Mouse (Mus musculus): ENCODE results near the gene Tpmt.

The Tpmt gene

DNA sequence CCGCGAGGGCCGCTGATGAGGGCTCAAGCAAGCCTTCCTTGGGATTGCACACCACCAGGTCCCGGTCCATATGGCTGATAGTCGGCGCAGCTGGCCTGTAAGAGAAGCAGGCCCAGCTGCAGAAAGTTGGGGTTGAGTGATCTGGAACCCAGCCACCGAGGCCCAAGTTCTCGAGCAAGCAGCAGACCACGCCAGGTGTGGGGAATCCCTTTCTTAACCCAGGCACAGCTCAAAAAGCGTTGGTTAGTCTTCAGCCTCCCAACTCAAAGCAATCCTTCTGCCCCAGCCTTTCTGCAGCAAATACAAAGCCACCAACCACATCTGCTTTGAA lies at the start of gene Tpmt:
Gene Tpmt, minus strand, starts transcription at position 121 of the 331 bp plus-strand sequence.
- peak in 1 of 2 experiments; percentile 28 for DNase-seq

DNA sequence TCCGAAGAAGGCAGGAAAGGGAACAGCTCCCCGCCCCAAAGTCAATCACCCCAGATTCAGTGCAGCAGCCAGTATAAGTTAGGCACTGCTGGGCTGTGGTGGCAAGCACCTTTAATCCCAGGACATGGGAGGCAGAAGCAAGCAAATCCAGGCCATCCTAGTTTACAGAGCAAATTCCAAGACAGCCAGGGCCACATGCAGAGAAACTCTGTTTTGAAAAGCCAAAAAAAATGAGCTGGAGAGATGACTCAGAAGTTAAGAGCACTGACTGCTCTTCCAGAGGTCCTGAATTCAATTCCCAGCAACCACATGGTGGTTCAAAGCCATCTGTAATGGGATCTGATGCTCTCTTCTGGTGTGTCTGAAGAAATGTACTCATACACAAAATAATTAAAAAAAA lies 49.3 kb upstream of the Tpmt start:
- DNase-seq, result no peak

DNA sequence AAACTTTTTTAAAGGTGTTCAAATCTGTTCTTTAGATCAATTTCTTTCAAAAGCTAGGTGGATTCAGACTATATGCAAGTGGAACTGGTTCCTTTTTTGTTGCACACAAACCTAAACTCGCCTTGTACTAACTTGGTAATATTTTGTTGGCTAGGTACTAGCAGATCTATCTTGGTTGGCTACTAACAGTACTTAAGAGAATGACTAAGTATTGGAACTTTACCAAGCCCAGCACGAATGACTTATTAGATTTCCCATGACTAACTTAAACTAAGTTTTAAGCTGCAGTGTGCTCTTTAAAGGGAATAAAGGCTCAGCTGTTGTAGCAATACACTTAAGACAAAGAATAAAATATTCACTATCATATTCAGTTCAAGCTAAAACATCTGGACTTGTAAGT lies 44.7 kb upstream of the Tpmt start:
- no peak for DNase-seq

GRCm38 (mm10) chr13:47088433-47088832 lies 43.9 kb upstream of the Tpmt start:
- no peak for DNase-seq

DNA sequence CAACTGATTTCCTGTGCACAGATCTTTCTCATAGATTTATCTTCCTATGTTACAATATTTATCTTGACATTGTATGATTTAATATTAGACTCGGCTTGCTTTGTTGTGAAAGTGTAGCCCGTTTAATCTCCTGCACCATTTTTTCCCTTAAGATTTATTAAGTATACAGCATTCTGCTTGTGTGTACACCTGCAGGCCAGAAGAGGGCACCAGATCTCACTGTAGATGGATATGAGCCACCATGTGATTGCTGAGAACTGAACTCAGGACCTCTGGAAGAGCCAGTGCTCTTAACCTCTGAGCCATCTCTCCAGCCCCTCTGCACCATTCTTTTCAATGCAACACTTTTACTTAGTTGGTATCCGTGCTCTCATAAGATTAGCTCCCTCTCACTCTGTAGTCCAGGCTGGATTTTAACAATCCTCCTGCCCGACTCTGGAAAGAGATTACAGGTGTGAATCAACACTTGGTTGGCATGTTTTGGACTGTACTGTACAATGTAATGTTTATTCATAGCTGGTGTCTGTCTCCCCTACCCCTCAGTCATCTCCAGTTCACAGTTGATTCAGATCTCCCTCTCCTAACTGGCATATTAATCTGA lies 36.5 kb upstream of the Tpmt start:
- DNase-seq, result no peak

- DNase-seq, result no peak
These were observed 34.3 kb upstream of the Tpmt start for GRCm38 (mm10) chr13:47078799-47079198.

DNA sequence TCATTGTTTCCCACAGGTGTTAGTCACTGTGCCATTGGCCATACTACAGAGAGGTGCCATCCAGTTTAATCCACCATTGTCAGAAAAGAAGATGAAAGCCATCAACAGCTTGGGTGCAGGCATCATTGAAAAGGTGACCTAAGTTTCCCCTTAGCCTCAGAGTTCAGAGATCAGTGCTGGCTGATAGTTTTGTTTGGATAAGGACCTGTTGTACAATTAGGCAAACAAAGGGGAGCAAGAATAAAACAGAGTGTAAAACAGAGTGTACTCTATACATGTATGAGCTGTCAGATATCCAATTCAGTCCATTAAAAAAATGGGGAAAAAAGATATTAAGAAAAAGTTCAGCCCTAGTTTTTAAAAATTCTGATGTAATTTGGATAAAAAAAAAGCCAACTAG lies 32.8 kb upstream of the Tpmt start:
- DNase-seq, result no peak

DNA sequence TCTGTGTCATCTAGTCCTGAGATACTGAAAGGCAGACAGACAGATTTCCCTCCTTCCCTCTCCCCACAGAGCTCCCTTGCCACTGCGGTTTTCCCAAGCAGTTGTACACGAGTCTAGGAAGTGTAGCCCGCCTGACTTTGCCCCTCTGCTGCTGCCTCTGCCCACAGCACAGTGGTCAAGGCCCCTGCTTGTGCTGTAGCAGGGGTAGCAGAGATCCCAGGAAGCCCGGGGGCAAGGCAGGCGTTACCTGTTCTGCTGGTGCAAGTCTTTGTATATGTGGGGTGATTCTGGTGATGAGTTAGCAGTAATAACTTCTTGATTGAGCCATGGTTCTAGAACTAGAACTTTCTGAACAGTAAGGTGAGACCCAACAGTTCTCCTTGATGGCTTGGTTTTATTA lies 31.6 kb upstream of the Tpmt start:
- no peak for DNase-seq

DNA sequence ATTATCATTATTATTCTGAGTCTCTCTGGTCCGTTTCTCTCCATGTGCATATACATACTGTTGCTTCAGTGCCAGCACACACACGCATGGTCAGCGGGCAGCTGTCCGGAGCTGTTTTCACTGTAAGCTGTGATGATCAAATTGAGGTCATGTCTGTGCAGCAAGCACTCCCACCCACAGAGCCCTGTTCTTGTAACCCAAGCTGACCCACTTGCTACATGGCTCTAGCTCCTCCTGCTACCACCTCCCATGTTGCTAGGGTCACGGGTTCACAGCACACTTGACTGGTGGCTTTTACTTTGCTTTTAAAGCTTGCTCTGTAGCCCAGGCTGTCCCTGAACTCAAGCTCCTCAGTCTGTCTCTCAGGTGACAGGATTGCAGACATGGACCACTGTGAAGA lies 27.9 kb upstream of the Tpmt start:
- DNase-seq, result no peak

DNA sequence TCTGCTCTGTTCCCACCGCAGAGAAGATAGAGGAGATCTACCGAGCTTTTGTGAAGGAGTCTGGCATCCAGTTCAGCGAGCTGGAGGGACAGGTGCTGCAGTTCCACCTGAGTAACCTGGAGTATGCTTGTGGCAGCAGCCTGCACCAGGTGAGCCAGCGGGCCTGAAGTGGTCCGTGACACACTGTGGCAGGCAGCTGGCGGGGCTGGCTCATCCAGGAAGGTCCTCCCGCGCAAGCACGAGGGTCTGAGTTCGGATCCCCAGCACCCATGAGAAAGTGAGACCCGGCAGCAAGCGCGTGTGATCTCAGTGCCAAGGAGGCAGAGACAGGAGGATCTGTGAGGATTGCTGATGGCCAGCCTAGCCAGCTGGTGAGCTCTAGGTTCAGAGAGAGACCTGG lies 27.3 kb upstream of the Tpmt start:
- no peak for DNase-seq

DNA sequence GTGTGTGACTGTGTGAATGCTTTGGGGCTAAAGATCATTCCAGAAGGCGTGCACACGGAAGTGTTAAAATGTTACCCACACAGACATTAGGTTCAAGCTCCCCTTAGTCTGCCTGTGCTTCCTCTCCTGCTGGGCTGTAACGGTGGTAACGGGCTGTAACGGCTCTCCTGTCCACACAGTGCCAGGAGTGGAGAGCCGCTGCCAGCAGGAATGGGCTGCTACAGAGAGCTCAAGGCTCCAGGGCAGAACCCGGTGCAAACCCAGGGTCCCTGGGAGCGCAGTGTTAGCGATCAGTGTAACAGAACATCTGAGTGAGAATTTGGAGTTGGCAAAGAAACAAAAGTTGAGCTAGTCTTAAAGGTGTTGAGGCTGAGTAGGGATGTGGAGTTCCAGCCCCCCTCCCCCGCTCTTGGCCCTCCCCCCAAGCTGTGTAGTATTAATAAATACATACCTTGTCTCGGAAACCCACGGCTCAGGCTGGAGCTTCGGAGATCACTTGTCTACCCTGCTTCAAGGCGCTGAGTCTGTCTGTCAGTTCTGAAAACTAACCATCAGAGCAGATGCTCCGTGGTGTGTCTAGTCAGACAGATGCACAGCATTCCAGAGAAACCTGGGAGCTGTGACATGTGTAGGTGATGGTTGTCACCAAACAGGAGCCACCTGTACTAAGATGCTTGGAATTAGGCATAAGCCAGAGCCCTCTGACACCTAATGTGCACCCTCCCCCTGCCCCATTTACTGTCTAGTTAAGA lies 26.0 kb upstream of the Tpmt start:
- DNase-seq, result no peak

DNA sequence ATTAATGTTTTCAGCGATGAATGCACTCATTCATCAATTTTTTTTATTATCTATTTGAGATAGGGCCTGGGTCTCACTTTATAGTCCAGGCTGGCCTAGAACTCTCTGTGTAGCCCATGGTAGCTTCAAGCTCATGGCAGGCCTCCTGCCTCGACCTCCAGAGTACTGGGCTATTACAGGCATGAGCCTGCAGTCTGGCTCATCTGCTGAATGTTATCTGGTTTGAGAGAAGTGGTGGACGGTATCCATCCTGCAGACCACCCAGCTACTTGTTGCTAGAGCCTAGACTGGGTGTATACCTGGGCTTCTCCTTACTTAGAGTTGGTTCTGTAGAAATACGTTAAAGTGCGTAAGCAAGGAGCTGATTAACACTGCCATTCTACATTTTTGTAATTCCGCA lies 22.5 kb upstream of the Tpmt start:
- DNase-seq, result no peak

- DNase-seq, result no peak
These were observed 22.0 kb upstream of the Tpmt start for GRCm38 (mm10) chr13:47066516-47066915.

DNA sequence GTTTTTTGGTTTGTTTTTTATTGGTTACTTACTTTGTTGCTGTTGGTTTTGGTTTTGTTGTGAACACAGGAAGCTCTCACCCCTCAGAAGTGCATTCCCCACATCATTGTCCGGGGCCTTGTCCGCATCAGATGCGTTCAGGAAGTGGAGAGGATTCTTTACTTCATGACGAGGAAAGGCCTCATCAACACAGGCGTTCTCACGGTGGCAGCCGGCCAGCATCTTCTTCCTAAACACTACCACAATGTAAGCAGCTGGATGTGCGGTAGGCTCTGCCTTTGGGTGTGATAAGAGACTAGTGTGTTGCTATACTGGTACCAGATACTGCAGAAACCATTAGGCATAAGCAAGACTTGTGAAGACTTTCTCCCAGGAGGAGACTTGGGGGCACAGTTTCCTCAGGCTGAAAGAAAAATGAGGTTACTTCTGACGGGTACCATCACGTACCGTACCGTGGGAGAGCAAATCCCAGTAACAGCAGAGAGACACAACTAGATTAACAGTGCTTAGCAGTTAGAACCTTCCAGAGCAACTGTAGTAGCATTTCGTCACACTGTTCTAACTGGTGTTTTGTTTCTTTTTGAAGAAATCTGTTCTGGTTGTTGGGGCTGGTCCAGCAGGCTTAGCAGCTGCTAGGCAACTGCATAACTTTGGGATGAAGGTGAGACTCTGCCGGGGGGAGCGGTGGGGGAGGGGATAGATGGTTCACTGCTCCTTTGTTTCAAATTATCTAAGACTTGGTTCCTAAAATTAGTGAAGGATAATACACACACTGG lies 19.6 kb upstream of the Tpmt start:
- DNase-seq, result peak; percentile 67 to 87

- no peak for DNase-seq
These were observed 18.2 kb upstream of the Tpmt start for GRCm38 (mm10) chr13:47062756-47063155.

- no peak for DNase-seq
These were observed 12.2 kb upstream of the Tpmt start for GRCm38 (mm10) chr13:47056781-47057180.

GRCm38 (mm10) chr13:47056126-47056525 lies 11.6 kb upstream of the Tpmt start:
- DNase-seq, result no peak

GRCm38 (mm10) chr13:47053971-47054370 lies 9.4 kb upstream of the Tpmt start:
- no peak for DNase-seq

DNA sequence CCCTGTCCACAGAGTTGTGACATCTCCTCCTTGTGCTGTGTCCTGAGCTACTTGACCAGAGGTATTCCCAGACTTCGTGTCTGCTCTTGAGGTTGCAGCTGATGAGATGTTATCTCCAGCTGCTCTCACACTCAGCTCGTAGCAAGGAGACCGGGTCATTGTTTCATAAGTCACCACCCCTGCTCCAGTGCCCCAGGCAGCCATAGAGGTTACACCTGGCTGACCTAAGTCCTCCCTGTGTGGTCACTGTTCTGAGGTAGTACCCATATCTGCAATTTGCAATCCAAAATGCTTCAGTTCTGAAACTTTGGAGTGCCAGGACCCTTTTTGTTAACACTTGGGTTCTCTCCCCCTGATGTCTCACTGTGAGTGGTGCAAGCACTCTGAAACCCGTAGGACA lies 5.5 kb upstream of the Tpmt start:
- DNase-seq, result no peak

GRCm38 (mm10) chr13:47047996-47048395 lies 3.5 kb upstream of the Tpmt start:
- peak in 1 of 2 experiments; percentile 33 for DNase-seq

GRCm38 (mm10) chr13:47043833-47044616 lies 512 bp downstream of the Tpmt start:
- DNase-seq, result peak; percentile 13 to 47

- peak; percentile 99 for DNase-seq
These were observed 1.4 kb downstream of the Tpmt start, which contains the start of gene Kdm1b for GRCm38 (mm10) chr13:47043030-47043680. TSS of gene Kdm1b (plus strand) at chr13:47043499.
